14 mouse cellular contexts compared by ENCODE assay signal in genomic region chr5:124022365-124022764, GRCm38 (mm10). TPM values are rescaled to one million over a fixed set of nuclear protein-coding genes. Genes with fewer than 3 reads are reported as not detected.
A peak's percentile ranks its signal among the peaks of the same experiment; 100 is the strongest.
DNase-seq lines count a peak whose midpoint lies in the region; ATAC-seq lines count a peak whose summit lies in the region.
"Had no signal": no experiment of that assay in that cellular context is flagged by ENCODE, and none has a peak within 500 bp of the region (broad histone marks: within the 10 kb centered on the region; RNA-seq: fewer than 3 reads in every experiment).

No protein-coding gene starts in this region.

- no peak overlapping the region for H3K4me2 ChIP-seq in heart, embryonic 16.5 days (ENCODE audit: low read depth, low read length)
- peak overlapping the region; percentile 66 for H3K4me2 ChIP-seq in liver, embryonic 12.5 days
- H3K4me2 ChIP-seq: embryonic facial prominence, embryonic 12.5 days had no signal

- peaks cover 3% of the 10 kb centered on the region; the same call in 1 of the 2 replicates for H3K36me3 ChIP-seq in heart, embryonic 16.5 days (ENCODE audit: control insufficient read depth, insufficient read depth)
- H3K36me3 ChIP-seq in liver, embryonic 12.5 days: peaks cover 39% of the 10 kb centered on the region

- H3K27me3 ChIP-seq in heart, embryonic 16.5 days (ENCODE audit: control insufficient read depth, insufficient read depth, low read length): no peaks in the 10 kb centered on the region
- no peaks in the 10 kb centered on the region for H3K27me3 ChIP-seq in liver, embryonic 12.5 days (replicated peaks)
- H3K27me3 ChIP-seq: embryonic facial prominence, embryonic 12.5 days had no signal

- 36% methylated on average over 7 of the region's 7 CpGs for WGBS in heart, embryonic 16.5 days
- 10% methylated on average over 7 of the region's 7 CpGs for WGBS in liver, embryonic 12.5 days (ENCODE audit: insufficient replicate concordance)

- no peak overlapping the region for H3K4me3 ChIP-seq in heart, embryonic 16.5 days (ENCODE audit: low read length)
- peak overlapping the region; percentile 30 for H3K4me3 ChIP-seq in liver, embryonic 12.5 days
- H3K4me3 ChIP-seq: embryonic facial prominence, embryonic 12.5 days had no signal

- ATAC-seq in heart, embryonic 16.5 days (replicated peaks; ENCODE audit: extremely low read depth, insufficient read depth, low FRiP score): no peak
- ATAC-seq in liver, embryonic 12.5 days: no peak
- ATAC-seq in megakaryocyte-erythroid progenitor cell, adult 5-6 weeks (replicated peaks; ENCODE audit: low FRiP score, low TSS enrichment, poor library complexity, severe bottlenecking): no peak
- ATAC-seq: forebrain, embryonic 14.5 days had no signal

- no peak overlapping the region; the same call in 1 of the 2 replicates for H3K9ac ChIP-seq in heart, embryonic 16.5 days (ENCODE audit: low read length)
- peak overlapping the region; percentile 62 for H3K9ac ChIP-seq in liver, embryonic 12.5 days
- H3K9ac ChIP-seq: embryonic facial prominence, embryonic 12.5 days had no signal

- no peaks in the 10 kb centered on the region for H3K9me3 ChIP-seq in heart, embryonic 16.5 days (replicated peaks; ENCODE audit: control insufficient read depth, low read length)
- H3K9me3 ChIP-seq in liver, embryonic 12.5 days (replicated peaks): no peaks in the 10 kb centered on the region
- H3K9me3 ChIP-seq: embryonic facial prominence, embryonic 12.5 days had no signal

- DNase-seq in heart, adult 18-20 months: no peak
- DNase-seq in thymus, postnatal 14 days: peak; percentile 47
- no peak for DNase-seq in thymus, postnatal 25 days
- DNase-seq in frontal cortex, postnatal 10 days (ENCODE audit: low spot score in 2 of 2): no peak
- no peak for DNase-seq in frontal cortex, postnatal 14 days (ENCODE audit: low spot score in 2 of 2)
- DNase-seq: gastrocnemius, postnatal 14 days; heart, postnatal 4 days; kidney, adult 11 months; thymus, postnatal 36 days had no signal

- peak overlapping the region; percentile 49 for H3K27ac ChIP-seq in heart, embryonic 16.5 days (ENCODE audit: low read length)
- peak overlapping the region; percentile 83 for H3K27ac ChIP-seq in liver, embryonic 12.5 days
- H3K27ac ChIP-seq: embryonic facial prominence, embryonic 12.5 days had no signal

- H3K4me1 ChIP-seq in heart, embryonic 16.5 days (ENCODE audit: control insufficient read depth, insufficient read depth, low read length): peaks cover 63% of the 10 kb centered on the region
- peaks cover 98% of the 10 kb centered on the region for H3K4me1 ChIP-seq in liver, embryonic 12.5 days

RNA-seq across cellular contexts. Expression of gene Vps37b, which starts 9.7 kb away (rescaled TPM):
- 58.7 and 61.4 TPM in 2 replicates for polyA plus RNA-seq in heart, embryonic 16.5 days (2015; fragmentation: Nextera tagmentation; extraction: Ambion mirVana)
- total RNA-seq in heart, adult 18-20 months (2021): 10 to 100 TPM; 15.1 to 15.2 TPM
- polyA plus RNA-seq in liver, embryonic 12.5 days (2016; fragmentation: Nextera tagmentation; extraction: Ambion mirVana): 20.9 and 21.8 TPM in 2 replicates
- total RNA-seq in megakaryocyte-erythroid progenitor cell, adult 5-6 weeks (2014; fragmentation: Nextera tagmentation): 20.8 and 34.3 TPM in 2 replicates
- total RNA-seq in megakaryocyte-erythroid progenitor cell, adult 5-6 weeks (2017): 12.8 and 15.5 TPM in 2 replicates

RNA-seq across cellular contexts. Expression of gene Hip1r, which starts 48.9 kb away (rescaled TPM):
- 11.2 and 11.7 TPM in 2 replicates for polyA plus RNA-seq in heart, embryonic 16.5 days (2015; fragmentation: Nextera tagmentation; extraction: Ambion mirVana)
- total RNA-seq in heart, adult 18-20 months (2021): 10 to 100 TPM; 11.1 to 11.3 TPM
- polyA plus RNA-seq in liver, embryonic 12.5 days (2016; fragmentation: Nextera tagmentation; extraction: Ambion mirVana): 15.2 and 16.7 TPM in 2 replicates
- 9.3 and 9.5 TPM in 2 replicates for total RNA-seq in megakaryocyte-erythroid progenitor cell, adult 5-6 weeks (2014; fragmentation: Nextera tagmentation)
- total RNA-seq in megakaryocyte-erythroid progenitor cell, adult 5-6 weeks (2017): 13.7 and 30.9 TPM in 2 replicates
